Mouse (Mus musculus): Measurements from ENCODE around the gene Cd207.

DNA sequence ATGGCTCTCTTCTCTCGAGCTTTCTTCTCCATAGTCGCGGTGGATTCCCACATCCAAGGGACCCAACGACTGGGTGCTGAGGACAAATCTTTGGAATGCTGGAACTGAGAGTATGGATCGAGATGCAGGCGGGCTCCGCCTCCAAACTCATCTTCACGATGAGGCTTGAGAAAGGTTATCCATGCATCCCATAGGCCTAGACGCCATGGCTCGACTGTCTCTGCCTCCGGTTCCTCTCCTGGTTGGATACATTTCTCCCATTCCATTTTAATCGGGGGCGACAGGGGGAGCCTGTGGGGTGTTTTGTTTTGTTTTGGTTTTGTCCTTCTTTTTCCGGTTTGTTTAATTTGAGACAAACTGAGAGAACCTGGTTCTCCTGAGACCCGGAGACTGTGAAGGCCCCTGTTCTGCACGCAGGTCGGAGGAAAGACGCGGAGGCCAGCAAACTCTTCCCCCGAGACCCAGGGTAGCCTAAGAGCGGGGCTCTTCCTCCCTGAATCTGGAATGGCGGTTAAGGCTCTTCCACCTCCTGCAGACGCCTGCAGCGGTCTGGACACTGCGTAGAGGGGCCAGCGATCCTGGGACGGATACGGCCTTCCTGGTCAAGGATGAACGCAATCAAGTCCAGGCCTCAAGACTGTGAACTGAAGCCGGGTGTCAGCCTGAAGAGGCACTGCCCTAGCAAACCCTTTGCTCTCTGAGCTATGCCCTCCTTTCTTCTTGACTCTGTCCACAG, 38.0 kb upstream of the Cd207 start:
- no peak for TF ChIP-seq EP300 (optimal IDR thresholded peaks at IDR 0.05)
- no peak for TF ChIP-seq CTCF (IDR thresholded peaks at IDR 0.05; ENCODE audit: low read depth)
